Mouse (Mus musculus): ENCODE data around the gene Gm20683. TPM values are rescaled to one million over a fixed set of nuclear protein-coding genes. Genes with fewer than 3 reads are reported as not detected.

Gm20683 gene
- polyA plus RNA-seq (2015; fragmentation: Nextera tagmentation; extraction: Ambion mirVana) = 8.1 and 8.5 TPM in 2 replicates

GRCm38 (mm10) chr17:25841117-25841880, at the start of gene Gm20683:
Gene Gm20683 (minus strand): TSS chr17:25841763.
- Histone ChIP-seq H3K36me3 (peaks cover 50% of the 10 kb centered on the region), H3K27me3 (no peaks in the 10 kb centered on the region), H3K4me3 (no peak within 1 kb of the TSS), H3K9ac (0 out of 2 replicates have a peak within 1 kb of the TSS, but pooled peaks have one; percentile 4), H3K4me1 (replicated peaks) (peaks cover 47% of the 10 kb centered on the region), H3K9me3 (no peaks in the 10 kb centered on the region), H3K27ac (no peak within 1 kb of the TSS), H3K4me2 (no peak within 1 kb of the TSS)
- WGBS = 94% methylated on average over 22 of the region's 22 CpGs
- no peak for ATAC-seq (ENCODE audit: low FRiP score)

GRCm38 (mm10) chr17:25888837-25889236, 47.3 kb upstream of the Gm20683 start:
- Histone ChIP-seq H3K4me1 (replicated peaks) (peaks cover 7% of the 10 kb centered on the region; the same call in 1 of the 2 replicates), H3K36me3 (peaks cover 52% of the 10 kb centered on the region), H3K9ac (no peak overlapping the region), H3K9me3 (no peaks in the 10 kb centered on the region), H3K27ac (no peak overlapping the region), H3K27me3 (no peaks in the 10 kb centered on the region), H3K4me2 (no peak overlapping the region), H3K4me3 (no peak overlapping the region)
- no peak for ATAC-seq (ENCODE audit: low FRiP score)
- 83% methylated on average over 3 of the region's 3 CpGs for WGBS

- WGBS = 93% methylated on average over 10 of the region's 10 CpGs
- Histone ChIP-seq H3K27ac (no peak overlapping the region), H3K9me3 (no peaks in the 10 kb centered on the region), H3K9ac (no peak overlapping the region), H3K36me3 (peaks cover 66% of the 10 kb centered on the region), H3K4me1 (replicated peaks) (peaks cover 7% of the 10 kb centered on the region; the same call in 1 of the 2 replicates), H3K4me2 (no peak overlapping the region), H3K27me3 (no peaks in the 10 kb centered on the region), H3K4me3 (no peak overlapping the region)
- ATAC-seq (ENCODE audit: low FRiP score) = no peak
Measured at GRCm38 (mm10) chr17:25887467-25887866, 45.9 kb upstream of the Gm20683 start.

- Histone ChIP-seq H3K4me1 (replicated peaks) (peaks cover 7% of the 10 kb centered on the region), H3K27ac (no peak overlapping the region), H3K4me3 (no peak overlapping the region), H3K36me3 (peaks cover 70% of the 10 kb centered on the region), H3K9ac (no peak overlapping the region), H3K9me3 (no peaks in the 10 kb centered on the region), H3K27me3 (no peaks in the 10 kb centered on the region), H3K4me2 (no peak overlapping the region)
- no peak for ATAC-seq (ENCODE audit: low FRiP score)
Measured at GRCm38 (mm10) chr17:25886806-25887205, 45.2 kb upstream of the Gm20683 start.

- Histone ChIP-seq H3K27ac (no peak overlapping the region), H3K4me2 (no peak overlapping the region), H3K36me3 (peaks cover 67% of the 10 kb centered on the region), H3K27me3 (no peaks in the 10 kb centered on the region), H3K4me1 (replicated peaks) (peaks cover 19% of the 10 kb centered on the region), H3K9me3 (no peaks in the 10 kb centered on the region), H3K9ac (no peak overlapping the region), H3K4me3 (no peak overlapping the region)
- no peak for ATAC-seq (ENCODE audit: low FRiP score)
- 68% methylated on average over 4 of the region's 4 CpGs for WGBS
Measured at GRCm38 (mm10) chr17:25885636-25886035, 44.1 kb upstream of the Gm20683 start.

- 96% methylated on average over 3 of the region's 3 CpGs for WGBS
- Histone ChIP-seq H3K4me3 (no peak overlapping the region), H3K36me3 (peaks cover 58% of the 10 kb centered on the region), H3K9me3 (no peaks in the 10 kb centered on the region), H3K9ac (no peak overlapping the region), H3K27me3 (no peaks in the 10 kb centered on the region), H3K27ac (no peak overlapping the region), H3K4me1 (replicated peaks) (peaks cover 29% of the 10 kb centered on the region), H3K4me2 (no peak overlapping the region)
- no peak for ATAC-seq (ENCODE audit: low FRiP score)
Measured at GRCm38 (mm10) chr17:25883824-25884223, 42.3 kb upstream of the Gm20683 start.

- 80% methylated on average over 8 of the region's 8 CpGs for WGBS
Measured at GRCm38 (mm10) chr17:25883268-25883667, 41.7 kb upstream of the Gm20683 start.

GRCm38 (mm10) chr17:25882306-25882705, 40.7 kb upstream of the Gm20683 start:
- ATAC-seq (ENCODE audit: low FRiP score) = no peak
- H3K4me2 ChIP-seq = no peak overlapping the region
- H3K4me3 ChIP-seq = no peak overlapping the region
- WGBS = 30% methylated on average over 5 of the region's 5 CpGs
- H3K9me3 ChIP-seq = no peaks in the 10 kb centered on the region
- peaks cover 56% of the 10 kb centered on the region for H3K36me3 ChIP-seq
- H3K4me1 ChIP-seq (replicated peaks) = peaks cover 31% of the 10 kb centered on the region
- no peaks in the 10 kb centered on the region for H3K27me3 ChIP-seq
- no peak overlapping the region for H3K9ac ChIP-seq
- peak overlapping the region; percentile 46; the same call in 1 of the 2 replicates for H3K27ac ChIP-seq

More at GRCm38 (mm10) chr17:25883268-25883667, 41.7 kb upstream of the Gm20683 start:
- Histone ChIP-seq H3K4me2 (no peak overlapping the region), H3K9ac (0 out of 2 replicates have a peak overlapping the region, but pooled peaks have one; percentile 35), H3K27me3 (no peaks in the 10 kb centered on the region), H3K9me3 (no peaks in the 10 kb centered on the region), H3K4me3 (no peak overlapping the region), H3K4me1 (replicated peaks) (peaks cover 29% of the 10 kb centered on the region), H3K36me3 (peaks cover 58% of the 10 kb centered on the region), H3K27ac (0 out of 2 replicates have a peak overlapping the region, but pooled peaks have one; percentile 15)
- ATAC-seq (ENCODE audit: low FRiP score) = no peak

GRCm38 (mm10) chr17:25881691-25882090, 40.1 kb upstream of the Gm20683 start:
- no peak overlapping the region for H3K9ac ChIP-seq
- H3K4me3 ChIP-seq = no peak overlapping the region
- no peaks in the 10 kb centered on the region for H3K27me3 ChIP-seq
- 15% methylated on average over 4 of the region's 4 CpGs for WGBS
- H3K4me2 ChIP-seq = no peak overlapping the region
- H3K36me3 ChIP-seq = peaks cover 54% of the 10 kb centered on the region
- H3K4me1 ChIP-seq (replicated peaks) = peaks cover 37% of the 10 kb centered on the region
- no peak for ATAC-seq (ENCODE audit: low FRiP score)
- H3K27ac ChIP-seq = peak overlapping the region; percentile 46
- H3K9me3 ChIP-seq = no peaks in the 10 kb centered on the region

GRCm38 (mm10) chr17:25880913-25881641, 39.5 kb upstream of the Gm20683 start:
- H3K36me3 ChIP-seq = peaks cover 54% of the 10 kb centered on the region
- H3K9me3 ChIP-seq = no peaks in the 10 kb centered on the region
- peaks cover 44% of the 10 kb centered on the region for H3K4me1 ChIP-seq (replicated peaks)
- WGBS = 4% methylated on average over 5 of the region's 5 CpGs
- 0 out of 2 replicates have a peak overlapping the region, but pooled peaks have one; percentile 0 for H3K9ac ChIP-seq
- no peak for ATAC-seq (ENCODE audit: low FRiP score)
- H3K4me2 ChIP-seq = no peak overlapping the region
- peak overlapping the region; percentile 46 for H3K27ac ChIP-seq
- no peak overlapping the region for H3K4me3 ChIP-seq
- no peaks in the 10 kb centered on the region for H3K27me3 ChIP-seq

- 0 out of 2 replicates have a peak within 1 kb of the TSS, but pooled peaks have one; percentile 0 for H3K9ac ChIP-seq
- peak within 1 kb of the TSS; percentile 46 for H3K27ac ChIP-seq
- WGBS = 22% methylated on average over 5 of the region's 5 CpGs
- no peak within 1 kb of the TSS for H3K4me3 ChIP-seq
- no peaks in the 10 kb centered on the region for H3K9me3 ChIP-seq
- no peaks in the 10 kb centered on the region for H3K27me3 ChIP-seq
- peaks cover 41% of the 10 kb centered on the region for H3K4me1 ChIP-seq (replicated peaks)
- ATAC-seq (ENCODE audit: low FRiP score) = no peak
- no peak within 1 kb of the TSS for H3K4me2 ChIP-seq
- peaks cover 54% of the 10 kb centered on the region for H3K36me3 ChIP-seq
Measured at GRCm38 (mm10) chr17:25880196-25880910, 38.8 kb upstream of the Gm20683 start, which contains the start of gene Wfikkn1. Gene Wfikkn1 (minus strand): TSS chr17:25880858.

- WGBS = 68% methylated on average over 8 of the region's 8 CpGs
- H3K4me2 ChIP-seq = no peak overlapping the region
- peaks cover 49% of the 10 kb centered on the region for H3K36me3 ChIP-seq
Measured at GRCm38 (mm10) chr17:25879750-25880149, 38.2 kb upstream of the Gm20683 start.

More at GRCm38 (mm10) chr17:25879750-25880149, 38.2 kb upstream of the Gm20683 start:
- no peak overlapping the region for H3K4me3 ChIP-seq
- no peak for ATAC-seq (ENCODE audit: low FRiP score)
- no peak overlapping the region for H3K9ac ChIP-seq
- H3K9me3 ChIP-seq = no peaks in the 10 kb centered on the region
- H3K27me3 ChIP-seq = no peaks in the 10 kb centered on the region
- H3K4me1 ChIP-seq (replicated peaks) = peaks cover 40% of the 10 kb centered on the region
- H3K27ac ChIP-seq = no peak overlapping the region

Data from hindbrain, embryonic 13.5 days (tissue).